Mouse (Mus musculus) E14TG2a.4 (cell line): ENCODE measurements at regions not wholly inside any gene's neighbourhood (a gene's known extent, or its start where the extent isn't known, plus 50 kb on each side); places are given as distances from the start of the nearest gene placed in this dataset.

ENCODE experiments used
- CTCF ChIP-seq: conservative IDR thresholded peaks from 2 replicates; pipeline ENCODE4 v1.5.1; 2014; ENCODE audit warnings: low read length
- NANOG ChIP-seq: IDR thresholded peaks from 2 replicates; pipeline ENCODE4 v1.6.1; 2014; ENCODE audit warnings: borderline replicate concordance, low read length, mixed read lengths
- POU5F1 ChIP-seq: IDR thresholded peaks from 2 replicates; pipeline ENCODE4 v1.6.1; 2014; ENCODE audit warnings: low read length, borderline replicate concordance

- TF ChIP-seq CTCF: peak; percentile 35; the same call in 1 of the 2 replicates
- no peak for TF ChIP-seq NANOG
- no peak for TF ChIP-seq POU5F1
Measured at GRCm38 (mm10) chr11:45704411-45704810, 147.4 kb upstream of the Clint1 start.
